Mouse (Mus musculus) gastrocnemius, postnatal 4 days (tissue): ENCODE data around the gene Adamtsl1. TPM values are rescaled to one million over a fixed set of nuclear protein-coding genes. Genes with fewer than 3 reads are reported as not detected.

Experiments used
- DNase-seq, 2 experiments: peaks; one replicate each; pipeline ENCODE4 v3.0.0; 2021 to 2022; ENCODE audit warnings: low spot score in 2 of 2, mixed read lengths in 2 of 2
- total RNA-seq, 2 experiments: library from RNA; stranded (reverse); gene quantifications; 2 replicates each; pipeline ENCODE4 v1.2.3; 2021

The Adamtsl1 gene
- total RNA-seq, 2 experiments from 2014 or later: 25.0 to 26.6 TPM

- DNase-seq: no peak
Observed at GRCm38 (mm10) chr4:86178116-86178515, 664.1 kb downstream of the Adamtsl1 start.

- no peak for DNase-seq
Observed at GRCm38 (mm10) chr4:86183701-86184173, 669.8 kb downstream of the Adamtsl1 start.

DNA sequence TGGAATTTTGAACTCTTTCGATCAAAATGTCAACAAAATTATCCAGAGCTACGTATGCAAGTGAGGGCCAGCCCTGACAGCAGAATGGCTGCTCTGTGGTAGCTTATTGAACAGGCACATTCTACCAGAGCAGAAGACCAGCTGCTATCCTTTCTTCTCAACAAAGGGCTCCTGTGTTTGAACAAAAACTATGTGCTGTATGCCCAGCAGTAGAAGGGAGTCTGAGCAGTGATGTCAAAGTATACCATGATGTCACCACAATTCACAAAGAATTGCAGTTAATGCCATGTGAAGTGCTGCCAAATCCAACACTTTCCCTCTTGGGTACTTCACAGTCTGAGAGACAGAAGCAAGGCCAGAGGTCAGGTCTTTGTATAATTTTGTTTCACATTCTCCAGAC lies 675.9 kb downstream of the Adamtsl1 start:
- no peak for DNase-seq

DNA sequence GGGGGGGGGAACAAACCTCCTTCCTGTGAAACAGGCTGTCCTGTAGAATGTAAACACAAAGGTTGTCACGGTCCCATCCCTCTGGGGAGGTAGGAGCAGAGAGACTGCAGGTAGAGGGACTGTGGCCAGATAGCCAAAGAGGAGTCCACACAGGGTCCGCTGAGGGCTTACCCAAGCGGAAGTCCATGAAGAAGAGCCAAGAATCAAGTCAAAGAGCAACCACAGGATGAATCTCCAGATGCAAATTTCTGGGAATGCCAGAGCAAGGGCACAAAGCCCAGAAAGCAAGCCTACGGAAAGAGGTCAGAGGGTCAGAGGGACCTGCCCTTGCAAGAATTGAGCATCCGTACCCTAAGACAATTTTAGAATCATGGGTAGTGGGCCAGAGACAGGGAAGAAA lies 677.2 kb downstream of the Adamtsl1 start:
- no peak for DNase-seq

- DNase-seq: no peak
Observed at GRCm38 (mm10) chr4:86201766-86202165, 687.8 kb downstream of the Adamtsl1 start.

- DNase-seq: no peak
Observed at GRCm38 (mm10) chr4:86203288-86203687, 689.3 kb downstream of the Adamtsl1 start.

DNA sequence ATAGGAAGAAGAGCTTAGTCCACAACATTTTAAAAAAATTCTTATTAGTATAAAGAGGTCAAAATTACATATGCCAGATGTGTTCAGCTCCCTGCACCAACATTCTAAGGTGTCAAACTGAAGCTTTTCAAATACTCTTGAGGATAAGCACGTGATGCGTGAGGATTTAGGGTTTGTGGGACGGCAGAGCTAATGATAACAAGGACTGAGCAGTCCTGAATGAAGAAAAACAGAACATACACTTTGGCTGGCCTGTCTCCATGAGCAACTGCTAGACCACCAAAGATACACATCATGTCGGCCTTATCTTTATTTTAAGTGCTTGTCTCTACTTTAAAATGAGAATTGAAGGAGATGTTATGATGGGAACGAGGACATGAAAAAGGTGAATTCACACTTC lies 710.9 kb downstream of the Adamtsl1 start:
- no peak for DNase-seq

DNA sequence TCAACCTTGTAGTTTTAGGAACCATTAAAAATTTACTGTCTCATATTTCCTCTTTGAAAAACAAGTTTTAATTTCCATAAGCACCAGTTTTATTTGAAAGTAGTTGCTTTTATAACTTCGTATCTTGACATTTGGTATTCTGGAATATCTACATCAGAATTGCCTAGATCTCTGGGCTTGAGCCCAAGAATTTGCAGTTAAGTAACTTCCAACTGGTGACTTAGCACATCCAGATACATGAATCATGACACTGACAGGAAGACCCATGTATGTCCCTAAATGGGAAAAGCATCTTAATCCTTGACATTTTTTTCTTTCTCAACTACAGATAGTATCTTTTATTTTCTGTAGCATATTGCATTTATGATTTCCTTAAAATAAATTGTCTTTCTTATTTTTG lies 713.1 kb downstream of the Adamtsl1 start:
- no peak for DNase-seq

DNA sequence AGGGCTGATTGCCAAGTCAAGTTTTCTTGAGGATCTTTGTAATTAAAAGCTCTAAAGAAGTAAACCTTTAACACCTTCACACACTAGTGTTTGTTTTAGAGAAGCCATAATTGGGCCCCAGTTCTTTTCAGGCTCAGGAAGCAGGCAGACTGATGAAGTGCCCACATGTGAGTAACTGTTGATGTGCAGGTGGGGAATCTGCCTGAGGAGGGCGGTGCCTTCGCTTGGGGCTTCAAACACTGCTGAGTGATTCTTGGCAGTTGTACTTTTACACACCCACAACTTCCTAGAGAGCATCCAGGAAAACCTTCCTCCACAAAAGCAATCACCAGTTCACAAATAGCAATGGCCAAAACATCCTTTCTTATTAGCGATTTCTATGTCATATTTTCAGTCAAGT lies 719.2 kb downstream of the Adamtsl1 start:
- DNase-seq: no peak

DNA sequence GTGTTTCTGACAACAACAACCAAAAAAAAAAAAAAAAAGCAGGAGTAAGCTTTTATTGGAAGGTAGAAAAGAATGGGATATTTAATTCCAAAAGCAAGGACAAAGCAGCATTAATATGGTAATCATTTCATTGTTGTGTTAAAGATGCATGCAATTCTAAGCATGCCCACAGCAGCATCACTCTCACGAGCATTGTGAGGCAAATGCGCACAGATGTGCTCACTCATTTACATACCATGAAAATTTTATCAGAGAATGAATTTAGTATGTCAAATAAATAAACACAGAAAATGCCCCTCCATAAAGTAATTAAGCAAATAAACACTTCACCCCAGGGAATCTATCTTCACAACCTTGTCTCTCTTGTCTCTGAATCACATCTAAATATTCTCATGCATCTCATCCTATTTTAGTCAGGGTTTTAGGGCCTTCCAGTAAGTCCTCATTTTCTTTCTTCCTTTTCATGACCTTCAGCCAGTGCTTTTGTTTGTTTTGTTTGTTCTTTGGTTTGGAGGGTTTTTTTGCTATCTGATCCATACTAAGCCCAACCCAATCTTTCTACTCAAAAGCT lies 728.0 kb downstream of the Adamtsl1 start:
- DNase-seq: no peak

GRCm38 (mm10) chr4:86270085-86270484 lies 756.1 kb downstream of the Adamtsl1 start:
- no peak for DNase-seq

DNA sequence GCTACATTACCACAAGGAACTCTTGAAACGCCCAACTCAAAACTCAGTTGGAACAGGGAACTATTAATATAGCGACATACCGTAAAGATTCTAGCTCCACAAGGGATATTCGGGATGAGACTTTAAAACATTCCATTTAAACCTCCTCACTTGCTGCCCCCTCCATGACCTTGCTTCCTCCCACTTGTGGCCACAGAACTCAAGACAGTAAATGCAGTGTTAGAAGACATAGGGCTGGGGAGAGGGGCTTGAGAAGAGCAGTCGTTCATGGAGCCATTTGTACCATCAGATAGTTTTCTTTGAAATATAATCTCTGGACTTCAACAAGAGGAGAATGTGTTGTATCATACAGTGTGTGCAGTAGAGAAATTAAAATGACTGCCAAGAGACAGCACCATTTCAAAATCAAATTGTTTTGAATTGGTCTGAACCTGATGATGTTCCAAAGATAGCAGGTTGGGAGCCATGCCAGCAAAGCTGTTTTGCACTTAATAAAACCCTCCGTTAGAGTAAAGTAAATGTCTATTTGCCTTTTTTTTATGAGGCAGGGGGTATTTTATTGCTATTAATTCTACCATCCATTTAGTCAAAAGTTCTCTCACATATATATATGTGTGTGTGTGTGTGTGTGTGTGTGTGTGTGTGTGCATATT lies 759.9 kb downstream of the Adamtsl1 start:
- peak in 1 of 2 experiments; percentile 50 for DNase-seq

DNA sequence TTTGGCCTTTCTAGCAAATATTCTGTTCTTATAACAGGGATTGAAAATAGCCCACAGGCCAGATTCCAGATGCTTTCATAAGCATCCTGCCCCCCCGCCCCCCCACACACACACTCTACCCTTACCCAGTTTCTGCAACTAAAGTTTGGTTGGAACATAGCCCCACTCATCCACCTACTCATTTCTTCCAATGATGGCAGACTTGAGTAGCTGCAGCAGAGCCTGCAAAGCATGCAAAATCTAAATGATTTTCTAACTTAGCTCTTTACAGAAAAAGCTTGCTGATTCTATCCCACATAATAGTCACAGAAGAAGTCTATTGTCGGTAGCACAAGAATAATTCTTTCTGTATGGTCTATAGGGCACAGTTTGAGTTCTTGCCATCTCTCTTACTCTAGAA lies 760.7 kb downstream of the Adamtsl1 start:
- no peak for DNase-seq

GRCm38 (mm10) chr4:86276021-86276813 lies 762.2 kb downstream of the Adamtsl1 start:
- no peak for DNase-seq

- no peak for DNase-seq
Observed at GRCm38 (mm10) chr4:86278546-86278945, 764.6 kb downstream of the Adamtsl1 start.

DNA sequence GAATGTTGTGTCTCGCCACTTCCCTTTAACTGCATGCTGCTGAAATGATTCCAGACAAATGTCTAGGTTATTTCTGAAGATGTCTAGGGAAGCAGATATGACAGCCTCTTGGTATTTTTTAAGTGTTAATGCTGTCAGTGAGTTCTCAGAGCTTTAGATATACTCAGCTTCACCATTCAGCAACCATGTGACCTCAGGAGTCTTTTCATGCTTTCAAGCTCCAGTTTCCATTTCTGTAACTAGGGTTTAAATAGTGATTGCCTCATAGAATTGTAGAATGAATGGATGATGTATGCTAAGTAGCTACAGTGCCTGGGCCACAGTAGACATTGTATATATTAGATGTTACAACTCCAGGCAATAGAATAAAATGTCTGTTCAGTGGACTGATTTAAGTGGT lies 772.6 kb downstream of the Adamtsl1 start:
- DNase-seq: no peak

GRCm38 (mm10) chr4:86288264-86288663 lies 774.3 kb downstream of the Adamtsl1 start:
- no peak for DNase-seq

DNA sequence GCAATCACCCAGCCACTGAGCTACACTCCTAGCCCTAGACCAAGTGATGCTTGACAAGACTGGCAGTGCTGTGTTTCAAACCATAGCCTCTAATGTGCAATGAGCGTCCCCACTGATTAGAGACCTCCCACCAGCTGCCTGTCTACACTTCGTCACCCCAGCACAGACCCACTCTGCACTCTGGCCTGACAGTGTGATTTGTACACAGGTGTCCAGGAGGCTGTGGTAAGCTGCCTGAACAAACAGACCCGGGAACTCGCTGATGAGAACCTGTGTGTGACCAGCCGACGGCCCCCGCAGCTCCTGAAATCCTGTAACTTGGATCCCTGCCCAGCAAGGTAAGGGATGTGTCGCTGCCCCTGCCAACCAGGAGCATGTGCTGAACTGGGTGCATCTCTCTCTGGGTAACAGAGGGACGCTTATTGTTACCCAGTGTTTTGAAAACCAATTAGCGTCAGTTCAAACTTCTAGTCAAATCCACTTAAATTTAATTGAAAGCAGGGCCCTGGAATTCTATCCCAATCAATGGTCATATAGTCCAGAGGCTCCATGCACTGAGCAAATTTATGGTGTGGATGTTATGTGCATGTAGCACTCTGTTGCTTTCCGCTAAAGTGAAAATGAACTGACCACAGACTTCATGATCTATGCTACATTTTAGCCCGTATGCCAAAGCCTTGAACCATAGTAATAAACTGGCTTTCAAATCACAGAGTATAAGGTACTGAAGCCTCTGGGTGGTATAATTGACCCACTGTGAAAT lies 775.7 kb downstream of the Adamtsl1 start:
- no peak for DNase-seq

DNA sequence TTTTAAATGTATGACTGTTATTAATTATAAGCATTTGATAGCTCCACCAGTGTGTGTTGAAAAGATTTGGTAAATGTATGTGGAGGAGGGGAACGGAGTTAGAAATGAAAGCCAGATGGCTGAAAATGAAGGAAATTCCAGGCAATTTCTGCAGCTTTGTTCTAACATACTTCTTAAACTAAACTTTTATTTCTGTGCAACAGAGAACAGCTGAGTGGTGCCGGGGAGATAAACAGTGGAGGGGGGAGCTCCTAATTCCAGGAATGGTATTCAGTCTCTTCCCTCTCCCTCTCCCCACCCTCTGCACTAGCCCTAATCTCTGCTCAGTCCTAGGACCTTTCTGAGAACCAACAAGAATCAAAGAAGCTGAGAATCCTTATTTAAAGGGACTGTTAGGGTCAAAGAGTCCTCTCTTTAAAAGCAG lies 780.9 kb downstream of the Adamtsl1 start:
- DNase-seq: no peak

DNA sequence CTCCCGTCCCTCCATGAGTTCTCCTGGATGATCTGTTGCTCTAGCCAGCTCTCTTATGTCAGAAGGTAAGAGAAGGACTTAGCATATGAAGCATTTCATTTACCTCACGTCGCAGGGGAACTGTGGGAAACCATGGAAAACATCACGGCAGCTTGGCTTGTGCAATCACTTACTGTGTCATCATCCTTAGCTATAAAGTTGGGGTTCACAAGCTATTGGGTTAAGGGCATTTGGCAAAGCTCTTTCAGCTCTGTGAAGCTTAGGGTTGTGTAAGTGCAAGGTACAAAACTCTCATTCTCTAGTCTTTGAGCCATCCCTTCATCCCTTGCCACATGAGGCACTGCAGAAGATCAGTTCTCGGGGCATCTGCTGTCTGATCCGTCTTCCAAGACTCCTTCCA lies 787.5 kb downstream of the Adamtsl1 start:
- DNase-seq: no peak

GRCm38 (mm10) chr4:86302095-86302494 lies 788.1 kb downstream of the Adamtsl1 start:
- no peak for DNase-seq

DNA sequence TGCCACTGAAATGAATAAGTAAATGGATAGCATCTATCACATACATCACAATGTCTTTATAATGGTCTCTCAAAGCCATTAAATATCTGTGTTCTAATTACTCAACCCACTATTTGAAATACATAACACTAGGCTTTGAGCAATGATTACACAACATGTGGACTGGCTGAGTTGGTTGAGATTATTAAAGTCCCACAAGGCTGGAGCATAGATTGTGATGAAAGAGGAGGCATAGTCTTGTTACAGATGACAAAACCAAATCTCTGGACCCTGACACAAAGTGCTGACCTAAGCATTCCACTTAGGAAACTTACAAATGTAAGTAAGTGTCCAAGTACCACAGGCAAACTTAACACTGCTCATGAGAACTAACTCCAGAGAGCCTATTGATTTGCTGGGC lies 792.8 kb downstream of the Adamtsl1 start:
- no peak for DNase-seq
